Mouse (Mus musculus): ENCODE measurements around the gene Adgrv1. TPM values are rescaled to one million over a fixed set of nuclear protein-coding genes. Genes with fewer than 3 reads are reported as not detected.

Adgrv1 gene
- polyA plus RNA-seq, 1 experiment from 2014 or later = 9.5 TPM

- Histone ChIP-seq H3K9ac (no peak overlapping the region), H3K9me3 (no peaks in the 10 kb centered on the region), H3K27me3 (replicated peaks) (no peaks in the 10 kb centered on the region), H3K36me3 (replicated peaks) (no peaks in the 10 kb centered on the region), H3K4me2 (no peak overlapping the region), H3K4me3 (no peak overlapping the region), H3K27ac (no peak overlapping the region), H3K4me1 (no peaks in the 10 kb centered on the region)
- 32% methylated on average over 6 of the region's 6 CpGs for WGBS
- no peak; the same call in 1 of the 2 replicates for ATAC-seq (replicated peaks)
Measured at GRCm38 (mm10) chr13:81142268-81142884, 490.6 kb downstream of the Adgrv1 start.

- no peak overlapping the region for H3K9ac ChIP-seq
- H3K27ac ChIP-seq = no peak overlapping the region
- no peaks in the 10 kb centered on the region for H3K36me3 ChIP-seq (replicated peaks)
- ATAC-seq (replicated peaks) = peak; percentile 41; the same call in 1 of the 2 replicates
- WGBS = 72% methylated on average over 11 of the region's 11 CpGs
- H3K4me2 ChIP-seq = no peak overlapping the region
- H3K9me3 ChIP-seq = no peaks in the 10 kb centered on the region
- H3K4me1 ChIP-seq = no peaks in the 10 kb centered on the region
- H3K27me3 ChIP-seq (replicated peaks) = no peaks in the 10 kb centered on the region
- H3K4me3 ChIP-seq = no peak overlapping the region
Measured at GRCm38 (mm10) chr13:81136652-81137422, 496.1 kb downstream of the Adgrv1 start.

- Histone ChIP-seq H3K36me3 (replicated peaks) (no peaks in the 10 kb centered on the region), H3K27me3 (replicated peaks) (no peaks in the 10 kb centered on the region), H3K9ac (no peak overlapping the region), H3K4me1 (no peaks in the 10 kb centered on the region), H3K4me3 (no peak overlapping the region), H3K27ac (no peak overlapping the region), H3K9me3 (no peaks in the 10 kb centered on the region), H3K4me2 (no peak overlapping the region)
- no peak for ATAC-seq (replicated peaks)
- WGBS = 88% methylated on average over 10 of the region's 10 CpGs
Measured at GRCm38 (mm10) chr13:81135953-81136352, 497.0 kb downstream of the Adgrv1 start.

GRCm38 (mm10) chr13:81134412-81134811 lies 498.5 kb downstream of the Adgrv1 start:
- Histone ChIP-seq H3K9ac (no peak overlapping the region), H3K36me3 (replicated peaks) (no peaks in the 10 kb centered on the region), H3K9me3 (no peaks in the 10 kb centered on the region), H3K4me2 (no peak overlapping the region), H3K4me1 (no peaks in the 10 kb centered on the region), H3K4me3 (no peak overlapping the region), H3K27ac (no peak overlapping the region), H3K27me3 (replicated peaks) (no peaks in the 10 kb centered on the region)
- no peak for ATAC-seq (replicated peaks)

- no peak for ATAC-seq (replicated peaks)
- WGBS = 71% methylated on average over 4 of the region's 4 CpGs
- Histone ChIP-seq H3K4me3 (no peak overlapping the region), H3K36me3 (replicated peaks) (no peaks in the 10 kb centered on the region), H3K4me2 (no peak overlapping the region), H3K27me3 (replicated peaks) (no peaks in the 10 kb centered on the region), H3K27ac (no peak overlapping the region), H3K9ac (no peak overlapping the region), H3K4me1 (no peaks in the 10 kb centered on the region), H3K9me3 (no peaks in the 10 kb centered on the region)
Measured at GRCm38 (mm10) chr13:81133336-81133735, 499.6 kb downstream of the Adgrv1 start.

GRCm38 (mm10) chr13:81132691-81133090 lies 500.3 kb downstream of the Adgrv1 start:
- Histone ChIP-seq H3K4me2 (no peak overlapping the region), H3K27ac (no peak overlapping the region), H3K9me3 (no peaks in the 10 kb centered on the region), H3K27me3 (replicated peaks) (no peaks in the 10 kb centered on the region), H3K9ac (no peak overlapping the region), H3K4me3 (no peak overlapping the region), H3K36me3 (replicated peaks) (no peaks in the 10 kb centered on the region), H3K4me1 (no peaks in the 10 kb centered on the region)
- ATAC-seq (replicated peaks) = no peak
- WGBS = 70% methylated on average over 5 of the region's 5 CpGs

- WGBS = 32% methylated on average over 6 of the region's 6 CpGs
- H3K36me3 ChIP-seq (replicated peaks) = no peaks in the 10 kb centered on the region
Measured at GRCm38 (mm10) chr13:81131860-81132259, 501.1 kb downstream of the Adgrv1 start.

GRCm38 (mm10) chr13:81130742-81131524 lies 502.0 kb downstream of the Adgrv1 start:
- H3K36me3 ChIP-seq (replicated peaks) = no peaks in the 10 kb centered on the region
- H3K4me3 ChIP-seq = no peak overlapping the region
- no peak overlapping the region for H3K27ac ChIP-seq
- H3K27me3 ChIP-seq (replicated peaks) = no peaks in the 10 kb centered on the region
- 0 out of 2 replicates have a peak, but pooled peaks have one; percentile 19 for ATAC-seq (replicated peaks)
- no peaks in the 10 kb centered on the region for H3K9me3 ChIP-seq
- WGBS = 78% methylated on average over 4 of the region's 4 CpGs
- no peaks in the 10 kb centered on the region for H3K4me1 ChIP-seq
- no peak overlapping the region for H3K4me2 ChIP-seq
- H3K9ac ChIP-seq = no peak overlapping the region

More at GRCm38 (mm10) chr13:81131860-81132259, 501.1 kb downstream of the Adgrv1 start:
- Histone ChIP-seq H3K4me3 (no peak overlapping the region), H3K9me3 (no peaks in the 10 kb centered on the region), H3K4me2 (no peak overlapping the region), H3K27me3 (replicated peaks) (no peaks in the 10 kb centered on the region), H3K4me1 (no peaks in the 10 kb centered on the region), H3K27ac (no peak overlapping the region), H3K9ac (no peak overlapping the region)
- 0 out of 2 replicates have a peak, but pooled peaks have one; percentile 19 for ATAC-seq (replicated peaks)

- Histone ChIP-seq H3K4me2 (no peak overlapping the region), H3K36me3 (replicated peaks) (no peaks in the 10 kb centered on the region), H3K4me1 (no peaks in the 10 kb centered on the region), H3K9me3 (no peaks in the 10 kb centered on the region), H3K27me3 (replicated peaks) (no peaks in the 10 kb centered on the region), H3K9ac (no peak overlapping the region), H3K27ac (no peak overlapping the region), H3K4me3 (no peak overlapping the region)
- 83% methylated on average over 4 of the region's 4 CpGs for WGBS
- ATAC-seq (replicated peaks) = no peak
Measured at GRCm38 (mm10) chr13:81125846-81126245, 507.1 kb downstream of the Adgrv1 start.

GRCm38 (mm10) chr13:81122238-81122637 lies 510.7 kb downstream of the Adgrv1 start:
- Histone ChIP-seq H3K4me3 (no peak overlapping the region), H3K9ac (no peak overlapping the region), H3K36me3 (replicated peaks) (no peaks in the 10 kb centered on the region), H3K4me1 (no peaks in the 10 kb centered on the region), H3K27me3 (replicated peaks) (no peaks in the 10 kb centered on the region), H3K27ac (no peak overlapping the region), H3K9me3 (no peaks in the 10 kb centered on the region), H3K4me2 (no peak overlapping the region)
- 94% methylated on average over 2 of the region's 2 CpGs for WGBS
- no peak for ATAC-seq (replicated peaks)

- Histone ChIP-seq H3K4me3 (no peak overlapping the region), H3K4me1 (no peaks in the 10 kb centered on the region), H3K36me3 (replicated peaks) (no peaks in the 10 kb centered on the region), H3K9me3 (no peaks in the 10 kb centered on the region), H3K27ac (no peak overlapping the region), H3K9ac (no peak overlapping the region), H3K27me3 (replicated peaks) (no peaks in the 10 kb centered on the region), H3K4me2 (no peak overlapping the region)
- WGBS = 87% methylated on average over 4 of the region's 4 CpGs
- ATAC-seq (replicated peaks) = no peak
Measured at GRCm38 (mm10) chr13:81110479-81110878, 522.5 kb downstream of the Adgrv1 start.

GRCm38 (mm10) chr13:81109676-81110075 lies 523.3 kb downstream of the Adgrv1 start:
- Histone ChIP-seq H3K36me3 (replicated peaks) (no peaks in the 10 kb centered on the region), H3K9me3 (no peaks in the 10 kb centered on the region), H3K4me3 (no peak overlapping the region), H3K27me3 (replicated peaks) (no peaks in the 10 kb centered on the region), H3K4me1 (no peaks in the 10 kb centered on the region), H3K4me2 (no peak overlapping the region), H3K27ac (no peak overlapping the region), H3K9ac (no peak overlapping the region)
- no peak for ATAC-seq (replicated peaks)
- WGBS = 79% methylated on average over 6 of the region's 6 CpGs
